Mouse (Mus musculus) myocyte (in vitro differentiated cells): ENCODE measurements around the gene Gpcpd1.

Source experiments
- CEBPB ChIP-seq: IDR thresholded peaks from 2 replicates; pipeline ENCODE4 v1.6.1; 2011; ENCODE audit warnings: mild to moderate bottlenecking, moderate library complexity; ENCODE audit not compliant: poor library complexity, insufficient read depth, severe bottlenecking
- E2F4 ChIP-seq: IDR thresholded peaks from one replicate; pipeline ENCODE4 v1.6.1; 2011; ENCODE audit warnings: mild to moderate bottlenecking, control low read depth, moderate library complexity; ENCODE audit not compliant: insufficient read depth
- MAX ChIP-seq: IDR thresholded peaks from one replicate; pipeline ENCODE4 v1.6.1; 2011; ENCODE audit warnings: low read depth, mild to moderate bottlenecking, control low read depth
- MYOD1 ChIP-seq, 3 experiments: IDR thresholded peaks; one replicate each; pipeline ENCODE4 v1.6.1; 2011; ENCODE audit warnings: control low read depth in 2 of 3, low read depth in 2 of 3, mild to moderate bottlenecking in 2 of 3, moderate library complexity in 1 of 3; ENCODE audit not compliant: insufficient read length in 2 of 3, control insufficient read depth in 1 of 3
- POLR2A ChIP-seq: IDR thresholded peaks from one replicate; pipeline ENCODE4 v1.6.1; 2011; ENCODE audit warnings: low read depth, mild to moderate bottlenecking, control low read depth, moderate library complexity; ENCODE audit not compliant: insufficient read length
- TCF3 ChIP-seq: IDR thresholded peaks from one replicate; pipeline ENCODE4 v1.6.1; 2011; ENCODE audit warnings: low read depth, control low read depth; ENCODE audit not compliant: insufficient read length
- USF1 ChIP-seq: IDR thresholded peaks from one replicate; pipeline ENCODE4 v1.6.1; 2011; ENCODE audit warnings: low read depth, mild to moderate bottlenecking, control low read depth, moderate library complexity

GRCm38 (mm10) chr2:132583126-132583525 is 4.4 kb downstream of the Gpcpd1 start:
- TF ChIP-seq POLR2A (no peak), TCF3 (no peak), E2F4 (no peak), USF1 (no peak), CEBPB (no peak), MAX (no peak), MYOD1 (IDR thresholded peaks at IDR 0.05; ENCODE audit: control insufficient read depth in 1 of 3, insufficient read length in 2 of 3, low read depth in 2 of 3) (no peak)
